Mouse (Mus musculus) limb, embryonic 11.5 days (tissue): ENCODE measurements around the gene Syt10. TPM values are rescaled to one million over a fixed set of nuclear protein-coding genes. Genes with fewer than 3 reads are reported as not detected.

Experiments
- microRNA-seq: library from miRNA; unstranded; fragments of <30 nt; microRNA quantifications from one replicate; pipeline ENCODE4, GENCODE M21; 2016
- polyA plus RNA-seq: library from polyadenylated mRNA; unstranded; fragments of >200 nt; fragmentation: Nextera tagmentation; extraction: Ambion mirVana; gene quantifications from 2 replicates; pipeline ENCODE4 v1.2.1, GENCODE M21; 2014

Syt10 gene
- polyA plus RNA-seq, 1 experiment from 2014 or later = not detected

Small RNAs within 50 kb of the gene (microRNA-seq; reads per million reads assigned to microRNA genes)
- not detected for gene Gm24643

Other genes starting within 250 kb of the Syt10 start
- gene Rabl2, start 249.9 kb downstream of the Syt10 start, polyA plus RNA-seq = 66.9 and 70.3 TPM in 2 replicates